Mouse (Mus musculus) mature B cell (primary cell): ENCODE measurements around the gene Papola.

Experiments
- in situ Hi-C: fragments of 300-500 bp; cut with MboI; formaldehyde crosslinking; loops from 2 replicates; pipeline ENCODE4 v1.14.3; 2019

Papola gene

GRCm38 (mm10) chr12:105862607-105863006 is 78.1 kb downstream of the Papola start:
- in situ Hi-C loops: no loop called here

GRCm38 (mm10) chr12:105863436-105863835 is 78.9 kb downstream of the Papola start:
- in situ Hi-C loops: no loop called here

GRCm38 (mm10) chr12:105867646-105868045 is 83.2 kb downstream of the Papola start:
- in situ Hi-C loops: no loop called here

- in situ Hi-C loops: no loop called here
Measured at GRCm38 (mm10) chr12:105869242-105869641, 84.7 kb downstream of the Papola start.

- in situ Hi-C loops: no loop called here
Measured at GRCm38 (mm10) chr12:105869696-105870095, 85.2 kb downstream of the Papola start.

GRCm38 (mm10) chr12:105873283-105873682 is 88.8 kb downstream of the Papola start:
- in situ Hi-C loops: no loop called here

- in situ Hi-C loops: no loop called here
Measured at GRCm38 (mm10) chr12:105875112-105875511, 90.6 kb downstream of the Papola start.

GRCm38 (mm10) chr12:105876521-105876920 is 92.0 kb downstream of the Papola start:
- in situ Hi-C loops: no loop called here

- in situ Hi-C loops: no loop called here
Measured at GRCm38 (mm10) chr12:105876931-105877330, 92.4 kb downstream of the Papola start.

GRCm38 (mm10) chr12:105878746-105879145 is 94.3 kb downstream of the Papola start:
- in situ Hi-C loops: no loop called here

GRCm38 (mm10) chr12:105883799-105884514 is 99.5 kb downstream of the Papola start:
- in situ Hi-C loops: no loop called here

GRCm38 (mm10) chr12:105884515-105885323 is 100.2 kb downstream of the Papola start:
- in situ Hi-C loops: no loop called here
